Mouse (Mus musculus) bone marrow, adult 2 months (tissue): ENCODE results near the gene Ttc39b.

Source experiments
- CTCF ChIP-seq: fragments of 200-500 bp; IDR thresholded peaks from 2 replicates; pipeline ENCODE4 v1.5.1; 2011; ENCODE audit warnings: low read length, control low read depth; ENCODE audit not compliant: control insufficient read depth, insufficient read depth
- POLR2A ChIP-seq: fragments of 200-500 bp; IDR thresholded peaks from 2 replicates; pipeline ENCODE4 v1.6.1; 2011; ENCODE audit warnings: low read depth, mild to moderate bottlenecking, control low read depth, low read length, borderline replicate concordance; ENCODE audit not compliant: control insufficient read depth

- TF ChIP-seq CTCF (no peak), POLR2A (no peak)
These were observed 26.7 kb upstream of the Ttc39b start for GRCm38 (mm10) chr4:83350719-83351118.
